Mouse (Mus musculus): ENCODE data around the gene Rtl6.

DNA sequence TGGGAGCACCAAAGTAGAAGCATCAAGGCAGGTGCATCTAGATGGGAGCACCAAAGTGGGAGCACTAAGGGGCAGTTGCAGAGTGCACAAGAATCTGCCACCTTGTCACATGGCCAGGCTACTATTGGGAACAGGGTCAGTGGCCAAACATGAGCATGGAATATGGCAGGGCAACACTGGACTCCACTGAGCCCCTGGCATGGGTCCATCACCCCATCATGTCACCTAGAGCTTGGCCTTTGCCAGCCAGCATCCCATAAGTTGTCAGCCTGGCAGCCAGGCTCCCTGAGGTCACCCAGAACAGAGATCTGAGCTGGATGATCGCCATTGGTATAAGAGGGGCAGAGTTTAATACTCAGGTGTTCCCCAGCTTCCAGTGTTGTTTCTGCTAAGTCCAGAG, 40.2 kb upstream of the Rtl6 start:
- TF ChIP-seq CTCF (IDR thresholded peaks at IDR 0.05) (no peak), POLR2A (IDR thresholded peaks at IDR 0.05; ENCODE audit: insufficient read depth, low read depth, low read length) (no peak), EP300 (IDR thresholded peaks at IDR 0.05; ENCODE audit: insufficient read depth, low read depth, low read length) (no peak)

All from heart, adult 2 months (tissue).